Mouse (Mus musculus): ENCODE results near the gene Pnpla7.
A peak's percentile ranks its signal among the peaks of the same experiment; 100 is the strongest.

Gene Pnpla7

DNA sequence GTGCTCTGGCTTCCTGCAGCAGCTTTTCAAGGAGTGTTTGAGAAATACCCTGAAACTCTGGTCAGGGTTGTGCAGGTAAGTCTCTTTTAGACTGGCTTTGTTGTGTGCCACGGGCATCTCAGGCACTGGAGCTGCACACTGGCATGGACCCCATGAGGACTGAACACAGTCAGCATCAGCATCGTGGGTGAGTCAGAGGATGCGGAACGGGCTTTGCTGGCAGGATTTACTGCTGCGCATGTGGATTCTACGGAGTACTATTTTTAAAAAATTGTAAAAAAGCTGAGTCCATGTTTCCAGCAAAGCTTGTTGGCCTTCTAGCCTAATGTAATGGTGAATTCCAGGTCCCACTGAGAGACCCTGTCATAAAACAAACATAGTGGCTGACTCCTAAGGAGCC is 19.5 kb downstream of the Pnpla7 start:
- DNase-seq (ENCODE audit: low spot score), result no peak

DNA sequence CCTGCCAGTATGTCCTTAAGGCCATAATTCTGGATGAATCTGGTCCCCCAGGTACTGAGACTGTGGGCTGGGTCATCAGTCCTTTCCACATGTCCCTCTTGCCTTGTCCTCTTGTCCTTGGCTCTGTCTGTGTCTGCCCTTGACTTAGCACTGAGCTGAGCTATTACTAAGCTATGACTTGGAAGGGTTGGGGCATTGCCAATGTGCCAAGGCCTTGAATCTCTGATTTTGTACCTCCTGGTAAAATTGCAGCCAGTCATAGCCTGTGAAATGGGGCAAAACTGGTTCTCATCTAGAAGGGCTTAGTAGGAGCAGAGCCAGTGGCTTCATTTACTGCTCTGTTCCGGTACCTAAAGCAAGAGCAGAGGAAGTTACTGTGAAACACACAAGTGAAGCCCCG is 20.6 kb downstream of the Pnpla7 start:
- DNase-seq (ENCODE audit: low spot score), result no peak

DNA sequence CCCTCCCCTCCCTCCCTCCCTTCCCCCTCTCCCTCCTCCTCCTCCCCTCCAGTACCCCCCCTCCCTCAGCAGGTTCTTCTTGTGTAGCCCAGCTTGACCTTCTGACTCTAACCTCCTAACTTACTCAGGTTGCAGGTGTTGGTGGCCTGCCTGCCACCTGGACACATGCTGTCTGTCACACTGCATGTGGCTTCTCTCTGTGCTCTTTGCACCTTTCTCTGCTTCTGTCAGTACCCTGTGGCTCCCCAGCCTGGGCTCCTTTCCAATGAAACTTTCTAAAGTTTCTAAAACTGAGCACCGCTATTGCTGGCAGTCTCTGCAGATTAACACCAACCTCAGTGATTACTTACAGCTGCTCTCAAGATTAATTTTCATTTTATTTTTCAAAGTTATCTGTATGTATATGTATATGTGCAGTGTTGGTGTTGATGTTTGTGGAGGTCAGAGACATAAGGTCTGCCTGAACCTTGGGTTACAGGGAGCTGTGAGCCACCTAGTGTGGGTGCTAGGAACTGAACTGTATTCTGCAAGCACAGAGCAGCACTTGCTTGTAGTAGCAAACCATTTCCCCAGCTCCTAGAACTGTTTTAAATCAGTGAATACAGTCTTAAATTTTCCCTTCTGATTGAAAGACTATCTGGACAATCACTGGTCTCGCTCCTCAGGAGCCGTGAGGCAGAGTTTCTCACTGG is 24.9 kb downstream of the Pnpla7 start:
- DNase-seq (ENCODE audit: low spot score), result no peak

DNA sequence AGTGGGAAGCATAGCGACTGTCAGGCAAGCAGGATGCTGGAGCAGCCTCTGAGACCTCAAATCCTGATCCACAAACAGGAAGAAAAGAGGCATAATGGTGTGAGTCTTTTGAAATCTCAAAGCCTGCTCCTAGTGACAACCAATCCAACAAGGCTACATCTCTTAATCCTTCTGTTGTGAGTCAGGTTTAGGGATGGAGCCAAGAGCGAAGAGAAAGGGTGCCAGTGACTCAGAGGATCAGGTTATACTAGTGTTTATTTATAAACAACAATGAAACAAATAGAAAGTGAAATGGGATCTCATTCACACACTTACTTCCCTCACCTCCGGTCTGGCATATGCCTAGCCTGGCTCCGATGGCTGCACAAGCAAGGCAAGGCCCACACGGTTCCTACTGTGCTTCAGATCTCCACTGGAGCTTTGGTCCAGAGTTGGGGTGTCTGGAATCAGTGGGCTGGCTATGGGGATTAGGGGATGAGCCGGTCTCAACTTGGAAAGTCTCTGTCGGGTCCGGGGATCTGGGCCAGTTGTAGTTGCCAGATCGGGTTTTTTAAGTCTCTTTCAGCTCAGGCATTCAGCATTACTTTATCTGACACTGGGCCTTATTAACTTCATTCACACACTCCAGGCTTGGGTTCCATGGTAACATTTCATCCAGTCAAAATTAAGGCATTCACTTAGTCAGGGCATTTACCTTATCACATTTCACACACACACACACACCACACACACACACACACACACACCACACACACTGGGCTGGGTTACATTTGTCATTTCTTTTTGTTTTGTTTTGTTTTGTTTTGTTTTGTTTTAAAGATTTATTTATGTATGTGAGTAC is 28.3 kb downstream of the Pnpla7 start:
- no peak for DNase-seq (ENCODE audit: low spot score)

DNA sequence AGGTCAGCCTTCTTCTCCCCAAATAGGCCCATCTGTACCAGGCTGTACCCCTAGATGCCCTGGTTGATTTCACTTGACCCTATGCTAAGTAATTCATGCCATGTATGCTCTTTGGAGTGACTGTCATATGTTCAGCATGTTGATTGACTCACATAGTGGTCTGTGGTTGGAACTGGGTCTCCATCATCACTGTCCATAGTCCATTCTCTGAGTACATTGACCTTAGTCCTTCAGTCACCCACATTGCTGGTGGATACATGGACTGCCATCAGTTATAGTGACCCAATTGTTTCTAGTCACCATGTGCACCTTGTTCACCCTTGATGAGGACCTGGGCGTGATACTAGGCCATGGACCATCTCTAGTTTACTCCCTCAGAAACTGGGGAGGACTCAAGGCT is 30.9 kb downstream of the Pnpla7 start:
- DNase-seq (ENCODE audit: low spot score), result no peak

- DNase-seq (ENCODE audit: low spot score), result no peak
These were observed 32.4 kb downstream of the Pnpla7 start for GRCm38 (mm10) chr2:25008250-25008649.

- no peak for DNase-seq (ENCODE audit: low spot score)
These were observed 46.8 kb downstream of the Pnpla7 start for GRCm38 (mm10) chr2:25022678-25023077.

DNA sequence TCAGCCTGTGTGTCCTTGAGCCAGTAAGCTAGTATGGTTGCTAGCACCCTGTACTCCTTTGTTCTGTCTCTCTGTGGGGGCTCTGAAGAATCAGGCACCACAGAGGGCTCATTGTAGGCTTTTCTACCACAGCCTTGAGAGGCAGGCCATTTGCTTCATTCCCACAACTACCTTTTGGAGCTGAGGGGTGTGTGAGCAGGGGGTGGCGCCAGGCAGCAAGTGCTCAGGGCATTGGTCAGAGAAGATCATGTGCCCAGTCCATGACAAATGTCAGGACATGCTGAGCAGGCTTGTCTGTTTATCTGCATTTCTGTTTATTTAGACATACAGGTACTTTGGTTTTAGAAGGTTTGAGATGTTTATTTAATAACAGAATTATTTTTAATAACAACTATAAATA is 49.3 kb downstream of the Pnpla7 start:
- DNase-seq (ENCODE audit: low spot score), result no peak

GRCm38 (mm10) chr2:25034994-25035393 is 59.2 kb downstream of the Pnpla7 start:
- DNase-seq (ENCODE audit: low spot score), result no peak

DNA sequence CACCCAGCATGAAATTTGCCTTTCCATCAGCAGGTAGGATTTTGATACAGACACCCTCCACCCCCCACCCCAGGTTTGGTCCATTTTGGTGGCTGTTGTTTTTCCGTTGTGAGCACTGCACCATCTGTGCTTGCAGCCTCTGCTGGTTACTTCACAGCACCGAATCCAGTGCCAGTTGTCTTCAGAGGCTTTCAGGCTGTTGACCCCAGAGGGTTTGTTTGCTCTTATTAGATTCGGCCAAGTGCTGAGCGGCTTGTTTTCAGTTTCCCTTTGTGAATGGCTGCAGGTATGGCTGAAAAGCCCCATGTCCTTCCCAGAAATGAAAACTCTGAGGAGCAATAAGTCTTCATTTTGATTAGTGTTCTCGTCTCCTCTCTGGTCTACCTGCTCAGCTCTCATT is 64.3 kb downstream of the Pnpla7 start:
- DNase-seq (ENCODE audit: low spot score), result no peak

GRCm38 (mm10) chr2:25050921-25051320 is 75.1 kb downstream of the Pnpla7 start:
- DNase-seq (ENCODE audit: low spot score), result no peak

- DNase-seq (ENCODE audit: low spot score), result no peak
These were observed 75.6 kb downstream of the Pnpla7 start for GRCm38 (mm10) chr2:25051450-25051849.

GRCm38 (mm10) chr2:25053101-25053500 is 77.3 kb downstream of the Pnpla7 start:
- DNase-seq (ENCODE audit: low spot score), result no peak

- DNase-seq (ENCODE audit: low spot score), result peak; percentile 68
These were observed 78.6 kb downstream of the Pnpla7 start, which contains the start of gene Nsmf for GRCm38 (mm10) chr2:25054221-25055067. Gene Nsmf, plus strand, starts transcription at chr2:25054355.

DNA sequence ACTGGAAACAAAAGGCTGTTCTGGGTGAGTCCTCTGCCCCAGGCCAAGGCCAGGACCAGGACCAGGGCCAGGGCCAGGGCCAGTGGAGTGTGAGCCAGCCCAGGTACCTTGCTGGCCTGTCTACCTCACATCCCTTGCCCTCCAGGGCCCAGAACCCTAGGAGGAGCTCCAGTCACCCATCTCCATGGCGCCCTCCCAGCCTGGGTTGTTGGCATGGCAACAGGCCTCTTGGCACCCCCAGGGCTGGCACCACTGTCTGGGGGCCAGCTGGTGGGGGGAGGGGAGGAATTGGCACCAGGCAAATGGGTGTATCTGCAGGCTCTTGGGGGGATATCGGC is 79.2 kb downstream of the Pnpla7 start:
- no peak for DNase-seq (ENCODE audit: low spot score)

DNA sequence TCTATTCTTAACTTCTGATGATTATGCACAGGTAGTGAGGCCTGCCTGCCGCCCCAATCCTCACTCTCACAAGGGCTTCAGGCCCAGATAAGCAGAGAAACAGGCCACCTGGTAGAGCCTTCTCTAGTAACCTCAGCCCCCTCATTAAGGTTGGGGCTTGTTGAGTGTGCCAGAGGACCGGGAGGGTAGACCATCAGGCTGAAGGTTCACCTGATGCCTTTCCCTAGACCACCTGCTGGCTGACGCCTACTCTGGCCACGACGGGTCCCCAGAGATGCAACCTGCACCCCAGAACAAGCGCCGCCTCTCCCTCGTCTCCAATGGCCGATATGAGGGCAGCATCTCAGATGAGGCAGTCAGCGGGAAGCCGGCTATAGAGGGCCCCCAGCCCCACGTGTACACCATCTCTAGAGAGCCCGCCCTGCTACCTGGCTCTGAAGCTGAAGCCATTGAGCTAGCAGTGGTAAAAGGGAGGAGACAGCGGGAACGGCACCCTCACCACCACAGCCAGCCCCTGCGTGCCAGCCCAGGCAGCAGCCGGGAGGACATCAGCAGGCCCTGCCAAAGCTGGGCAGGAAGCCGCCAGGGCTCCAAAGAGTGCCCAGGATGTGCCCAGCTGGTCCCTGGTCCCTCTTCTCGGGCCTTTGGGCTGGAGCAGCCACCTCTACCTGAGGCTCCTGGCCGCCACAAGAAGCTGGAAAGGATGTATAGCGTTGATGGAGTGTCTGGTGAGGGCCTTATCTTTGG is 79.7 kb downstream of the Pnpla7 start:
- no peak for DNase-seq (ENCODE audit: low spot score)

GRCm38 (mm10) chr2:25058926-25059325 is 83.1 kb downstream of the Pnpla7 start:
- no peak for DNase-seq (ENCODE audit: low spot score)

DNA sequence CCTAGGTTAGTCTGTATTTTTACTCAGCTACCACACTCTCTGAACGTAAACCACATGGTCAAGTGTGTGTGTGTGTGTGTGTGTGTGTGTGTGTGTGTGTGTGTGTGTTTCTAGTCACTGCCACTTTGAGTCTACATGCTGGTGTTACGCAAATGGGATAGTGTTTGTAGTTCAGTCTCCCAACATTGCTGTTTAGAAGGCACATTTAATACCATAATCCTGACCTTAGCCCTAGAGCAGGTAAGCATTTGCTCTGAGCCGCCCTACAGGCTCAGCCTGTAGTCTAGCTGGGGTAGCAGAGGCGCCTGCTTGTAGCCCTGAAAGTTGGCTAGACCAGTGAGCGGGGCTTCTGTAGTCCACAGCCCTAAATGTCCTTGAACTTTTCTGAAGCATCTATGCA is 87.7 kb downstream of the Pnpla7 start:
- DNase-seq (ENCODE audit: low spot score), result no peak

DNA sequence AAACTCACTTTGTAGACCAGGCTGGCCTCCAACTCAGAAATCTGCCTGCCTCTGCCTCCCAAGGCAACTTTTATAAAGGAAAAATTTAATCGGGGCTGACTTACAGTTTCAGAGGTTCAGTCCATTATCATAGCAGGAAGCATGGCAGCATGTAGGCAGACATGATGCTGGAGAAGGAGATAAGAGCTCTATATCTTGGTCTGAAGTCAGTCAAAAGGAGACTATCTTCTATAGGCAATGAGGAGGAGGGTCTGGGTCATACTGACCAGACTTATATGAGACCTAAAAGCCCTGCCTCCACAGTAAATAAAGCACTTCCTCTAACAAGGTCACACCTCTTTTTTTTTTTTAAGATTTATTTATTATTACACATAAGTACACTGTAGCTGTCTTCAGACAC is 88.5 kb downstream of the Pnpla7 start:
- DNase-seq (ENCODE audit: low spot score), result no peak

DNA sequence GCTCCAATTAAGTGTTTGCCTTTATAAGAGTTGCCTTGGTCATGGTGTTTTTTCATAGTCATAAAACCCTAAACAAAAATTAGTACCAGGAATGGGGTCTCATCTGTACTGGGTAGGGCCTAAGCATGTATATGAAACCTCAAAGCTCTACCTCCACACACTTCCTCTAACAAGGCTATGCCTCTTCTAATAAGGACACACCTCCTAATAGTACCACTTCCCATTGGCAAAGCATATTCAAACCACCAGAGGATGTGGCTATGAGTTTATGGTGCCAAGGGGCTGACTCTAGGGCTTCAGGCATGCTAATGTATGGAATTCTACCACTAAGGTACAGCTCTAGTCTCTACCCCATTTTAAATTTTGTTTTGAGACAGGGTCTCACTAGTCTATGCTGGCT is 89.7 kb downstream of the Pnpla7 start:
- DNase-seq (ENCODE audit: low spot score), result no peak

- no peak for DNase-seq (ENCODE audit: low spot score)
These were observed 90.7 kb downstream of the Pnpla7 start for GRCm38 (mm10) chr2:25066552-25066951.

DNA sequence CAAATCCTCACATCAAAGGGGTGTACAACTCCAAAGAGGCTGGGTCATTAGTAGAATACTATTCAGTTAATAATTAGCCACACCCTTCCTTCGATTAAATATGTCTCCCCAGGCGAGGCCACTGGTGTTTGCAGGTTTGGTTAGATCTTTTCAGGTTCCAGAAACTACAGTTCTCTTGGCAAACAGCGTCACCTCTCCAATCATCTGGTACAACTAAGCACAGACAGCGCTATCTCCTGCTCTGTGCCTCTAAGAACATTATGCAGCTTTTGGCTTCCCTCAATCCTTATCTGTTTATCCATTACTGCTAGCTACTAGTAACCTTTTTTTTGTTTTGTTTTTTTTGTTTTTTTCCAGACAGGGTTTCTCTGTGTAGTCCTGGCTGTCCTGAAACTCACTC is 93.7 kb downstream of the Pnpla7 start:
- no peak for DNase-seq (ENCODE audit: low spot score)

Data from T-cell, adult 2 months (primary cell).